Mouse (Mus musculus): ENCODE results near the gene Gns. TPM values are rescaled to one million over a fixed set of nuclear protein-coding genes. Genes with fewer than 3 reads are reported as not detected.

Gns gene
- 73.6 TPM for polyA plus RNA-seq (2014; fragmentation: Illumina TruSeq; extraction: RNeasy Lipid Tissue Mini Kit (QIAGEN cat#74804); ENCODE audit: low read depth, low replicate concordance)

GRCm38 (mm10) chr10:121364801-121365564, at the start of gene Gns:
Gns (plus strand) TSS chr10:121365090.

GRCm38 (mm10) chr10:121351066-121351581, 13.8 kb upstream of the Gns start, which contains the start of gene Tbc1d30:
Tbc1d30 (minus strand) TSS chr10:121351278.

Other genes with a start within 250 kb of the Gns start
- 1.6 TPM for gene Tbc1d30, start 13.8 kb upstream of the Gns start, polyA plus RNA-seq (2014; fragmentation: Illumina TruSeq; extraction: RNeasy Lipid Tissue Mini Kit (QIAGEN cat#74804); ENCODE audit: low read depth, low replicate concordance)
- 111 TPM for gene Rassf3, start 111.3 kb downstream of the Gns start, polyA plus RNA-seq (2014; fragmentation: Illumina TruSeq; extraction: RNeasy Lipid Tissue Mini Kit (QIAGEN cat#74804); ENCODE audit: low read depth, low replicate concordance)
- 20.7 TPM for gene Tbk1, start 221.7 kb downstream of the Gns start, polyA plus RNA-seq (2014; fragmentation: Illumina TruSeq; extraction: RNeasy Lipid Tissue Mini Kit (QIAGEN cat#74804); ENCODE audit: low read depth, low replicate concordance)